Mouse (Mus musculus): ENCODE data around the gene Sim2. TPM values are rescaled to one million over a fixed set of nuclear protein-coding genes. Genes with fewer than 3 reads are reported as not detected.

The Sim2 gene
- polyA plus RNA-seq, 1 experiment from 2014 or later, result 0.29 TPM

GRCm38 (mm10) chr16:94117333-94117732 is 32.6 kb downstream of the Sim2 start:
- Histone ChIP-seq H3K9me3 (replicated peaks; ENCODE audit: control insufficient read depth, low read length) (no peaks in the 10 kb centered on the region), H3K27me3 (replicated peaks; ENCODE audit: control insufficient read depth, insufficient read depth, low read length) (peaks cover under 1% of the 10 kb centered on the region; the same call in 1 of the 2 replicates), H3K4me2 (ENCODE audit: low read length) (no peak overlapping the region)

GRCm38 (mm10) chr16:94118394-94118793 is 33.7 kb downstream of the Sim2 start:
- DNase-seq (ENCODE audit: low spot score) (no peak), ATAC-seq (no peak)
- H3K4me3 ChIP-seq (ENCODE audit: low read depth, low read length), result no peak overlapping the region
- no peaks in the 10 kb centered on the region for H3K9me3 ChIP-seq (replicated peaks; ENCODE audit: control insufficient read depth, low read length)
- H3K27me3 ChIP-seq (replicated peaks; ENCODE audit: control insufficient read depth, insufficient read depth, low read length), result peaks cover 10% of the 10 kb centered on the region
- no peak overlapping the region for H3K9ac ChIP-seq (ENCODE audit: low read length)
- no peak overlapping the region for H3K27ac ChIP-seq (ENCODE audit: low read depth, low read length)
- no peak overlapping the region for H3K4me2 ChIP-seq (ENCODE audit: low read length)
- no peaks in the 10 kb centered on the region for H3K36me3 ChIP-seq (ENCODE audit: control insufficient read depth, insufficient read depth, low read length)
- peaks cover 5% of the 10 kb centered on the region for H3K4me1 ChIP-seq (ENCODE audit: control insufficient read depth, insufficient read depth, low read length)
- 100% methylated on average over 1 of the region's 1 CpGs for WGBS

More at GRCm38 (mm10) chr16:94117333-94117732, 32.6 kb downstream of the Sim2 start:
- Histone ChIP-seq H3K9ac (ENCODE audit: low read length) (no peak overlapping the region), H3K4me1 (ENCODE audit: control insufficient read depth, insufficient read depth, low read length) (no peaks in the 10 kb centered on the region), H3K36me3 (ENCODE audit: control insufficient read depth, insufficient read depth, low read length) (no peaks in the 10 kb centered on the region), H3K4me3 (ENCODE audit: low read depth, low read length) (no peak overlapping the region), H3K27ac (ENCODE audit: low read depth, low read length) (no peak overlapping the region)
- DNase-seq (ENCODE audit: low spot score) (no peak), ATAC-seq (no peak)
- WGBS, result 41% methylated on average over 6 of the region's 6 CpGs

- Histone ChIP-seq H3K4me2 (ENCODE audit: low read length) (no peak overlapping the region), H3K4me1 (ENCODE audit: control insufficient read depth, insufficient read depth, low read length) (peaks cover 18% of the 10 kb centered on the region), H3K36me3 (ENCODE audit: control insufficient read depth, insufficient read depth, low read length) (no peaks in the 10 kb centered on the region), H3K27me3 (replicated peaks; ENCODE audit: control insufficient read depth, insufficient read depth, low read length) (peaks cover 30% of the 10 kb centered on the region), H3K27ac (ENCODE audit: low read depth, low read length) (no peak overlapping the region), H3K9ac (ENCODE audit: low read length) (no peak overlapping the region), H3K4me3 (ENCODE audit: low read depth, low read length) (no peak overlapping the region), H3K9me3 (replicated peaks; ENCODE audit: control insufficient read depth, low read length) (no peaks in the 10 kb centered on the region)
- WGBS, result 91% methylated on average over 3 of the region's 3 CpGs
- no peak for ATAC-seq
- no peak for DNase-seq (ENCODE audit: low spot score)
Observed at GRCm38 (mm10) chr16:94122347-94122746, 37.6 kb downstream of the Sim2 start.

- DNase-seq (ENCODE audit: low spot score), result peak; percentile 83
- Histone ChIP-seq H3K9me3 (replicated peaks; ENCODE audit: control insufficient read depth, low read length) (no peaks in the 10 kb centered on the region), H3K4me3 (ENCODE audit: low read depth, low read length) (no peak overlapping the region), H3K27me3 (replicated peaks; ENCODE audit: control insufficient read depth, insufficient read depth, low read length) (peaks cover 35% of the 10 kb centered on the region), H3K4me1 (ENCODE audit: control insufficient read depth, insufficient read depth, low read length) (peaks cover 18% of the 10 kb centered on the region), H3K27ac (ENCODE audit: low read depth, low read length) (no peak overlapping the region), H3K9ac (ENCODE audit: low read length) (no peak overlapping the region), H3K4me2 (ENCODE audit: low read length) (no peak overlapping the region), H3K36me3 (ENCODE audit: control insufficient read depth, insufficient read depth, low read length) (no peaks in the 10 kb centered on the region)
- peak; percentile 52; the same call in 1 of the 2 replicates for ATAC-seq
- WGBS, result 35% methylated on average over 11 of the region's 11 CpGs
Observed at GRCm38 (mm10) chr16:94123247-94123646, 38.5 kb downstream of the Sim2 start.

- Histone ChIP-seq H3K4me2 (ENCODE audit: low read length) (peak overlapping the region; percentile 88), H3K9ac (ENCODE audit: low read length) (peak overlapping the region; percentile 63), H3K27ac (ENCODE audit: low read depth, low read length) (no peak overlapping the region), H3K27me3 (replicated peaks; ENCODE audit: control insufficient read depth, insufficient read depth, low read length) (peaks cover 35% of the 10 kb centered on the region), H3K4me1 (ENCODE audit: control insufficient read depth, insufficient read depth, low read length) (peaks cover 18% of the 10 kb centered on the region), H3K36me3 (ENCODE audit: control insufficient read depth, insufficient read depth, low read length) (no peaks in the 10 kb centered on the region), H3K9me3 (replicated peaks; ENCODE audit: control insufficient read depth, low read length) (no peaks in the 10 kb centered on the region), H3K4me3 (ENCODE audit: low read depth, low read length) (peak overlapping the region; percentile 41)
- WGBS, result under 1% methylated on average over 79 of the region's 83 CpGs
- peak; percentile 59 for ATAC-seq
- peak; percentile 41 for DNase-seq (ENCODE audit: low spot score)
Observed at GRCm38 (mm10) chr16:94125172-94125981, 40.6 kb downstream of the Sim2 start.

- no peaks in the 10 kb centered on the region for H3K9me3 ChIP-seq (replicated peaks; ENCODE audit: control insufficient read depth, low read length)
- WGBS, result 17% methylated on average over 9 of the region's 9 CpGs
- H3K4me1 ChIP-seq (ENCODE audit: control insufficient read depth, insufficient read depth, low read length), result peaks cover 18% of the 10 kb centered on the region
- DNase-seq (ENCODE audit: low spot score), result no peak
- no peak for ATAC-seq
- H3K9ac ChIP-seq (ENCODE audit: low read length), result no peak overlapping the region
- no peak overlapping the region for H3K27ac ChIP-seq (ENCODE audit: low read depth, low read length)
- peaks cover 35% of the 10 kb centered on the region for H3K27me3 ChIP-seq (replicated peaks; ENCODE audit: control insufficient read depth, insufficient read depth, low read length)
- H3K4me3 ChIP-seq (ENCODE audit: low read depth, low read length), result no peak overlapping the region
- no peaks in the 10 kb centered on the region for H3K36me3 ChIP-seq (ENCODE audit: control insufficient read depth, insufficient read depth, low read length)
- H3K4me2 ChIP-seq (ENCODE audit: low read length), result 0 out of 2 replicates have a peak overlapping the region, but pooled peaks have one; percentile 88
Observed at GRCm38 (mm10) chr16:94126200-94126599, 41.5 kb downstream of the Sim2 start.

GRCm38 (mm10) chr16:94128236-94128835 is 43.6 kb downstream of the Sim2 start:
- Histone ChIP-seq H3K4me2 (ENCODE audit: low read length) (no peak overlapping the region), H3K9me3 (replicated peaks; ENCODE audit: control insufficient read depth, low read length) (no peaks in the 10 kb centered on the region), H3K36me3 (ENCODE audit: control insufficient read depth, insufficient read depth, low read length) (no peaks in the 10 kb centered on the region), H3K4me3 (ENCODE audit: low read depth, low read length) (no peak overlapping the region), H3K4me1 (ENCODE audit: control insufficient read depth, insufficient read depth, low read length) (peaks cover 13% of the 10 kb centered on the region), H3K27ac (ENCODE audit: low read depth, low read length) (no peak overlapping the region), H3K9ac (ENCODE audit: low read length) (no peak overlapping the region), H3K27me3 (replicated peaks; ENCODE audit: control insufficient read depth, insufficient read depth, low read length) (peaks cover 25% of the 10 kb centered on the region)
- DNase-seq (ENCODE audit: low spot score) (peak; percentile 38), ATAC-seq (no peak)
- 22% methylated on average over 2 of the region's 2 CpGs for WGBS

GRCm38 (mm10) chr16:94134218-94134617 is 49.5 kb downstream of the Sim2 start:
- Histone ChIP-seq H3K4me2 (ENCODE audit: low read length) (no peak overlapping the region), H3K27ac (ENCODE audit: low read depth, low read length) (no peak overlapping the region), H3K27me3 (replicated peaks; ENCODE audit: control insufficient read depth, insufficient read depth, low read length) (no peaks in the 10 kb centered on the region), H3K9ac (ENCODE audit: low read length) (no peak overlapping the region), H3K4me3 (ENCODE audit: low read depth, low read length) (no peak overlapping the region), H3K36me3 (ENCODE audit: control insufficient read depth, insufficient read depth, low read length) (no peaks in the 10 kb centered on the region), H3K4me1 (ENCODE audit: control insufficient read depth, insufficient read depth, low read length) (0 out of 2 replicates have a peak, but pooled peaks cover 2% of the 10 kb centered on the region), H3K9me3 (replicated peaks; ENCODE audit: control insufficient read depth, low read length) (no peaks in the 10 kb centered on the region)
- ATAC-seq (no peak), DNase-seq (ENCODE audit: low spot score) (peak; percentile 56)
- 79% methylated on average over 10 of the region's 10 CpGs for WGBS

GRCm38 (mm10) chr16:94140746-94141145 is 56.0 kb downstream of the Sim2 start:
- no peak overlapping the region for H3K4me2 ChIP-seq (ENCODE audit: low read length)
- H3K4me1 ChIP-seq (ENCODE audit: control insufficient read depth, insufficient read depth, low read length), result peaks cover 12% of the 10 kb centered on the region
- no peaks in the 10 kb centered on the region for H3K36me3 ChIP-seq (ENCODE audit: control insufficient read depth, insufficient read depth, low read length)
- no peak overlapping the region for H3K9ac ChIP-seq (ENCODE audit: low read length)
- H3K4me3 ChIP-seq (ENCODE audit: low read depth, low read length), result no peak overlapping the region
- H3K27me3 ChIP-seq (replicated peaks; ENCODE audit: control insufficient read depth, insufficient read depth, low read length), result no peaks in the 10 kb centered on the region
- 81% methylated on average over 10 of the region's 10 CpGs for WGBS
- DNase-seq (ENCODE audit: low spot score) (no peak), ATAC-seq (no peak)
- no peaks in the 10 kb centered on the region for H3K9me3 ChIP-seq (replicated peaks; ENCODE audit: control insufficient read depth, low read length)
- no peak overlapping the region for H3K27ac ChIP-seq (ENCODE audit: low read depth, low read length)
